Mouse (Mus musculus): ENCODE results near the gene Pdss1. TPM values are rescaled to one million over a fixed set of nuclear protein-coding genes. Genes with fewer than 3 reads are reported as not detected.

Pdss1 gene
- polyA plus RNA-seq, 1 experiment, result 13.1 TPM

GRCm38 (mm10) chr2:22955914-22956313, 60.6 kb downstream of the Pdss1 start:
- TF ChIP-seq CTCF (IDR thresholded peaks at IDR 0.05; ENCODE audit: extremely low read depth, insufficient read length, insufficient replicate concordance, low read depth, low read length) (no peak), POLR2A (IDR thresholded peaks at IDR 0.05; ENCODE audit: low read depth, low read length) (no peak)
- no peak overlapping the region for H3K27ac ChIP-seq (ENCODE audit: insufficient read depth, low read depth, low read length)
- no peaks in the 10 kb centered on the region for H3K4me1 ChIP-seq (ENCODE audit: control insufficient read depth, insufficient read depth, insufficient read length, low read length)
- WGBS, result 92% methylated on average over 5 of the region's 5 CpGs
- no peak overlapping the region for H3K4me3 ChIP-seq (ENCODE audit: low read depth, low read length)
- H3K27me3 ChIP-seq (ENCODE audit: control insufficient read depth, insufficient read depth, low read length), result no peaks in the 10 kb centered on the region
- H3K36me3 ChIP-seq (ENCODE audit: control insufficient read depth, insufficient read depth, low read length), result peaks cover 14% of the 10 kb centered on the region

- WGBS, result 82% methylated on average over 1 of the region's 1 CpGs
- H3K27me3 ChIP-seq (ENCODE audit: control insufficient read depth, insufficient read depth, low read length), result no peaks in the 10 kb centered on the region
- H3K4me3 ChIP-seq (ENCODE audit: low read depth, low read length), result no peak overlapping the region
Observed at GRCm38 (mm10) chr2:22957415-22957814, 62.1 kb downstream of the Pdss1 start.

GRCm38 (mm10) chr2:22961681-22962080, 66.4 kb downstream of the Pdss1 start:
- no peak for TF ChIP-seq CTCF (IDR thresholded peaks at IDR 0.05; ENCODE audit: extremely low read depth, insufficient read length, insufficient replicate concordance, low read depth, low read length)
- no peak for TF ChIP-seq POLR2A (IDR thresholded peaks at IDR 0.05; ENCODE audit: low read depth, low read length)
- Histone ChIP-seq H3K27ac (ENCODE audit: insufficient read depth, low read depth, low read length) (no peak overlapping the region), H3K27me3 (ENCODE audit: control insufficient read depth, insufficient read depth, low read length) (no peaks in the 10 kb centered on the region), H3K4me3 (ENCODE audit: low read depth, low read length) (no peak overlapping the region), H3K36me3 (ENCODE audit: control insufficient read depth, insufficient read depth, low read length) (peaks cover 11% of the 10 kb centered on the region), H3K4me1 (ENCODE audit: control insufficient read depth, insufficient read depth, insufficient read length, low read length) (no peaks in the 10 kb centered on the region)
- 94% methylated on average over 2 of the region's 2 CpGs for WGBS

More at GRCm38 (mm10) chr2:22957415-22957814, 62.1 kb downstream of the Pdss1 start:
- Histone ChIP-seq H3K27ac (ENCODE audit: insufficient read depth, low read depth, low read length) (no peak overlapping the region), H3K4me1 (ENCODE audit: control insufficient read depth, insufficient read depth, insufficient read length, low read length) (no peaks in the 10 kb centered on the region), H3K36me3 (ENCODE audit: control insufficient read depth, insufficient read depth, low read length) (peaks cover 15% of the 10 kb centered on the region)
- TF ChIP-seq POLR2A (IDR thresholded peaks at IDR 0.05; ENCODE audit: low read depth, low read length), result no peak
- TF ChIP-seq CTCF (IDR thresholded peaks at IDR 0.05; ENCODE audit: extremely low read depth, insufficient read length, insufficient replicate concordance, low read depth, low read length), result no peak

- 90% methylated on average over 8 of the region's 8 CpGs for WGBS
- peaks cover 10% of the 10 kb centered on the region; the same call in 1 of the 2 replicates for H3K36me3 ChIP-seq (ENCODE audit: control insufficient read depth, insufficient read depth, low read length)
- TF ChIP-seq CTCF (IDR thresholded peaks at IDR 0.05; ENCODE audit: extremely low read depth, insufficient read length, insufficient replicate concordance, low read depth, low read length) (no peak), POLR2A (IDR thresholded peaks at IDR 0.05; ENCODE audit: low read depth, low read length) (no peak)
- no peaks in the 10 kb centered on the region for H3K27me3 ChIP-seq (ENCODE audit: control insufficient read depth, insufficient read depth, low read length)
- H3K4me3 ChIP-seq (ENCODE audit: low read depth, low read length), result no peak overlapping the region
- H3K4me1 ChIP-seq (ENCODE audit: control insufficient read depth, insufficient read depth, insufficient read length, low read length), result no peaks in the 10 kb centered on the region
- H3K27ac ChIP-seq (ENCODE audit: insufficient read depth, low read depth, low read length), result no peak overlapping the region
Observed at GRCm38 (mm10) chr2:22962242-22962641, 66.9 kb downstream of the Pdss1 start.

- 58% methylated on average over 3 of the region's 3 CpGs for WGBS
Observed at GRCm38 (mm10) chr2:22962970-22963369, 67.6 kb downstream of the Pdss1 start.

GRCm38 (mm10) chr2:22977387-22977973, 82.2 kb downstream of the Pdss1 start:
- WGBS, result 42% methylated on average over 3 of the region's 3 CpGs
- no peak overlapping the region for H3K4me3 ChIP-seq (ENCODE audit: low read depth, low read length)
- no peaks in the 10 kb centered on the region for H3K36me3 ChIP-seq (ENCODE audit: control insufficient read depth, insufficient read depth, low read length)
- no peaks in the 10 kb centered on the region for H3K27me3 ChIP-seq (ENCODE audit: control insufficient read depth, insufficient read depth, low read length)
- TF ChIP-seq CTCF (IDR thresholded peaks at IDR 0.05; ENCODE audit: extremely low read depth, insufficient read length, insufficient replicate concordance, low read depth, low read length), result no peak
- TF ChIP-seq POLR2A (IDR thresholded peaks at IDR 0.05; ENCODE audit: low read depth, low read length), result no peak
- H3K27ac ChIP-seq (ENCODE audit: insufficient read depth, low read depth, low read length), result no peak overlapping the region
- no peaks in the 10 kb centered on the region for H3K4me1 ChIP-seq (ENCODE audit: control insufficient read depth, insufficient read depth, insufficient read length, low read length)

More at GRCm38 (mm10) chr2:22962970-22963369, 67.6 kb downstream of the Pdss1 start:
- H3K27ac ChIP-seq (ENCODE audit: insufficient read depth, low read depth, low read length), result no peak overlapping the region
- TF ChIP-seq POLR2A (IDR thresholded peaks at IDR 0.05; ENCODE audit: low read depth, low read length), result no peak
- TF ChIP-seq CTCF (IDR thresholded peaks at IDR 0.05; ENCODE audit: extremely low read depth, insufficient read length, insufficient replicate concordance, low read depth, low read length), result no peak
- H3K4me1 ChIP-seq (ENCODE audit: control insufficient read depth, insufficient read depth, insufficient read length, low read length), result no peaks in the 10 kb centered on the region
- H3K36me3 ChIP-seq (ENCODE audit: control insufficient read depth, insufficient read depth, low read length), result peaks cover 8% of the 10 kb centered on the region; the same call in 1 of the 2 replicates
- H3K27me3 ChIP-seq (ENCODE audit: control insufficient read depth, insufficient read depth, low read length), result no peaks in the 10 kb centered on the region
- H3K4me3 ChIP-seq (ENCODE audit: low read depth, low read length), result no peak overlapping the region

GRCm38 (mm10) chr2:22985973-22986657, 90.8 kb downstream of the Pdss1 start:
- 86% methylated on average over 2 of the region's 2 CpGs for WGBS

More at GRCm38 (mm10) chr2:22985973-22986657, 90.8 kb downstream of the Pdss1 start:
- Histone ChIP-seq H3K4me1 (ENCODE audit: control insufficient read depth, insufficient read depth, insufficient read length, low read length) (no peaks in the 10 kb centered on the region), H3K27ac (ENCODE audit: insufficient read depth, low read depth, low read length) (no peak overlapping the region), H3K4me3 (ENCODE audit: low read depth, low read length) (no peak overlapping the region), H3K36me3 (ENCODE audit: control insufficient read depth, insufficient read depth, low read length) (0 out of 2 replicates have a peak, but pooled peaks cover 1% of the 10 kb centered on the region), H3K27me3 (ENCODE audit: control insufficient read depth, insufficient read depth, low read length) (no peaks in the 10 kb centered on the region)
- no peak for TF ChIP-seq CTCF (IDR thresholded peaks at IDR 0.05; ENCODE audit: extremely low read depth, insufficient read length, insufficient replicate concordance, low read depth, low read length)
- TF ChIP-seq POLR2A (IDR thresholded peaks at IDR 0.05; ENCODE audit: low read depth, low read length), result no peak

Other genes starting within 250 kb of the Pdss1 start
- 0.84 and 1.4 TPM in 2 replicates for gene Apbb1ip, start 121.4 kb upstream of the Pdss1 start, polyA plus RNA-seq (2012; rRNA removed)
- gene Abi1, start 144.7 kb downstream of the Pdss1 start, polyA plus RNA-seq (2012; rRNA removed), result 56.2 and 118 TPM in 2 replicates
- 4.3 and 7.8 TPM in 2 replicates for gene Acbd5, start 172.6 kb downstream of the Pdss1 start, polyA plus RNA-seq (2012; rRNA removed)